Mouse (Mus musculus): ENCODE measurements around the gene N4bp2l1. TPM values are rescaled to one million over a fixed set of nuclear protein-coding genes. Genes with fewer than 3 reads are reported as not detected.

Gene N4bp2l1
- polyA plus RNA-seq, 1 experiment from 2014 or later, result 10.5 TPM

DNA sequence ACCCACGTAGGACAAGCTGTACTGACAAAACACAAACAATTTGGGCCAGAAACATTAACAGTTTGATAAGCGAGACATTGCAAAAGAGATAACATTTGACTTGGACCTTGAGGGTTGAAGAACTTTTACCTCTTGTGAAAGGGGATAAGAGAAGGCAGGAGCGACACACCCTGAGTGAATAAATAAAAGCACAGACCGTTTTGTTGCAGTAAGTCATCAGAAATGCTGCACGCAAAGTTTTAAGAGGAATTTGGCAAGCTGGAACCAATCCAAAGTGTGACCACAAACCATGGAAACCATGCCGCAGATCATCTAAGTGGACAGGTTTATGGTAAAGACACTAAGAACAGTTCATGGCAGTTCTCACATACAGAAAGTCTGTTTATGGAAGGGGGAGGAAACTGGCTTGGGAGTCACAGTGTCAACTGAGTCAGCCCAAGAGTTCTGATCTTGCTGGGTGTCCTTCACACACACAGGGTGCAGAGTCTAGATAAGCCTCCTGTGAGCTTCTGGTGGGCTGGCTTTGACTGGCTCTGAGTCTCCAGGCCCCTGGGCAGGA is 18.3 kb downstream of the N4bp2l1 start:
- H3K27ac ChIP-seq (replicated peaks), result no peak overlapping the region
- H3K36me3 ChIP-seq (ENCODE audit: control insufficient read depth, insufficient read depth, low read length), result no peaks in the 10 kb centered on the region
- no peak for TF ChIP-seq EP300 (optimal IDR thresholded peaks at IDR 0.05)
- TF ChIP-seq CTCF (IDR thresholded peaks at IDR 0.05; ENCODE audit: low read depth), result no peak
- no peak overlapping the region for H3K4me2 ChIP-seq (replicated peaks; ENCODE audit: low read depth)
- peaks cover 4% of the 10 kb centered on the region; the same call in 1 of the 2 replicates for H3K4me1 ChIP-seq (replicated peaks; ENCODE audit: control insufficient read depth, insufficient read depth)
- ATAC-seq (ENCODE audit: low FRiP score, low TSS enrichment), result no peak
- H3K9ac ChIP-seq (ENCODE audit: low read length), result no peak overlapping the region
- no peaks in the 10 kb centered on the region for H3K27me3 ChIP-seq (ENCODE audit: control insufficient read depth, insufficient read depth, low read length)
- no peak overlapping the region for H3K4me3 ChIP-seq (ENCODE audit: low read depth, low read length)
- H3K9me3 ChIP-seq (ENCODE audit: control insufficient read depth, low read length), result no peaks in the 10 kb centered on the region
- DNase-seq (ENCODE audit: low spot score), result no peak
- WGBS, result 35% methylated on average over 6 of the region's 6 CpGs

- Histone ChIP-seq H3K27me3 (ENCODE audit: control insufficient read depth, insufficient read depth, low read length) (no peaks in the 10 kb centered on the region), H3K4me1 (replicated peaks; ENCODE audit: control insufficient read depth, insufficient read depth) (peaks cover 4% of the 10 kb centered on the region; the same call in 1 of the 2 replicates), H3K27ac (replicated peaks) (no peak overlapping the region), H3K4me2 (replicated peaks; ENCODE audit: low read depth) (no peak overlapping the region), H3K4me3 (ENCODE audit: low read depth, low read length) (no peak overlapping the region), H3K9me3 (ENCODE audit: control insufficient read depth, low read length) (no peaks in the 10 kb centered on the region), H3K36me3 (ENCODE audit: control insufficient read depth, insufficient read depth, low read length) (no peaks in the 10 kb centered on the region), H3K9ac (ENCODE audit: low read length) (no peak overlapping the region)
- DNase-seq (ENCODE audit: low spot score), result no peak
- ATAC-seq (ENCODE audit: low FRiP score, low TSS enrichment), result no peak
- WGBS, result 90% methylated on average over 11 of the region's 11 CpGs
- no peak for TF ChIP-seq CTCF (IDR thresholded peaks at IDR 0.05; ENCODE audit: low read depth)
- TF ChIP-seq EP300 (optimal IDR thresholded peaks at IDR 0.05), result no peak
Measured at GRCm38 (mm10) chr5:150576832-150577231, 20.2 kb downstream of the N4bp2l1 start.

GRCm38 (mm10) chr5:150574885-150575284 is 22.1 kb downstream of the N4bp2l1 start:
- H3K9me3 ChIP-seq (ENCODE audit: control insufficient read depth, low read length), result no peaks in the 10 kb centered on the region
- H3K36me3 ChIP-seq (ENCODE audit: control insufficient read depth, insufficient read depth, low read length), result no peaks in the 10 kb centered on the region
- H3K4me2 ChIP-seq (replicated peaks; ENCODE audit: low read depth), result no peak overlapping the region
- DNase-seq (ENCODE audit: low spot score), result no peak
- 46% methylated on average over 5 of the region's 5 CpGs for WGBS
- peak; percentile 18; the same call in 1 of the 2 replicates for ATAC-seq (ENCODE audit: low FRiP score, low TSS enrichment)
- peaks cover 4% of the 10 kb centered on the region; the same call in 1 of the 2 replicates for H3K4me1 ChIP-seq (replicated peaks; ENCODE audit: control insufficient read depth, insufficient read depth)
- no peaks in the 10 kb centered on the region for H3K27me3 ChIP-seq (ENCODE audit: control insufficient read depth, insufficient read depth, low read length)
- no peak overlapping the region for H3K27ac ChIP-seq (replicated peaks)
- no peak for TF ChIP-seq CTCF (IDR thresholded peaks at IDR 0.05; ENCODE audit: low read depth)
- no peak for TF ChIP-seq EP300 (optimal IDR thresholded peaks at IDR 0.05)
- H3K9ac ChIP-seq (ENCODE audit: low read length), result no peak overlapping the region
- H3K4me3 ChIP-seq (ENCODE audit: low read depth, low read length), result no peak overlapping the region

DNA sequence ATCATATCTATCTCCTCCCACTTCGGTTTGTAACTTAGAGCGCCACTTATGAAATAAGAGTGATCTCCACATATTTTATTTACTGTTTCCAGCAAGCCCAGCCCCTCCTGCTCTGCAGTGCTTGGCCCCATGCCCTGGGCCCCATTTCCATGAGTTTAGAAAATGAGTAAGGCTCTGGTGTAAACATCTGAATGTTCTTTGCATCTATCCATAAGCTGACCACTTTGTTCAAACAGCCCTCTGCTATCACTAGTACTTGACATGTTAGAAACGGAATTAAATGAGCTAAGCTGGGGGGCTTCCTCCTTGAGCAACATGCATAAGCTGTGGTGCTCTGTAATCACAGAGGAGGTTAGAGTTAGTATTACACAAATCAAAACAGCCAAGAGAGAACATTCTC is 22.6 kb downstream of the N4bp2l1 start:
- Histone ChIP-seq H3K4me3 (ENCODE audit: low read depth, low read length) (no peak overlapping the region), H3K36me3 (ENCODE audit: control insufficient read depth, insufficient read depth, low read length) (peaks cover under 1% of the 10 kb centered on the region; the same call in 1 of the 2 replicates), H3K4me2 (replicated peaks; ENCODE audit: low read depth) (no peak overlapping the region), H3K27ac (replicated peaks) (no peak overlapping the region), H3K9ac (ENCODE audit: low read length) (no peak overlapping the region), H3K9me3 (ENCODE audit: control insufficient read depth, low read length) (no peaks in the 10 kb centered on the region), H3K4me1 (replicated peaks; ENCODE audit: control insufficient read depth, insufficient read depth) (peaks cover 4% of the 10 kb centered on the region; the same call in 1 of the 2 replicates), H3K27me3 (ENCODE audit: control insufficient read depth, insufficient read depth, low read length) (no peaks in the 10 kb centered on the region)
- DNase-seq (ENCODE audit: low spot score) (no peak), ATAC-seq (ENCODE audit: low FRiP score, low TSS enrichment) (peak; percentile 66; the same call in 1 of the 2 replicates)
- WGBS, result 51% methylated on average over 3 of the region's 3 CpGs
- no peak for TF ChIP-seq EP300 (optimal IDR thresholded peaks at IDR 0.05)
- no peak for TF ChIP-seq CTCF (IDR thresholded peaks at IDR 0.05; ENCODE audit: low read depth)

- Histone ChIP-seq H3K36me3 (ENCODE audit: control insufficient read depth, insufficient read depth, low read length) (peaks cover 10% of the 10 kb centered on the region; the same call in 1 of the 2 replicates), H3K27me3 (ENCODE audit: control insufficient read depth, insufficient read depth, low read length) (no peaks in the 10 kb centered on the region), H3K9ac (ENCODE audit: low read length) (no peak overlapping the region), H3K4me3 (ENCODE audit: low read depth, low read length) (no peak overlapping the region), H3K4me2 (replicated peaks; ENCODE audit: low read depth) (no peak overlapping the region), H3K27ac (replicated peaks) (no peak overlapping the region), H3K9me3 (ENCODE audit: control insufficient read depth, low read length) (no peaks in the 10 kb centered on the region), H3K4me1 (replicated peaks; ENCODE audit: control insufficient read depth, insufficient read depth) (no peaks in the 10 kb centered on the region)
- ATAC-seq (ENCODE audit: low FRiP score, low TSS enrichment) (no peak), DNase-seq (ENCODE audit: low spot score) (no peak)
- WGBS, result 65% methylated on average over 11 of the region's 11 CpGs
- TF ChIP-seq EP300 (optimal IDR thresholded peaks at IDR 0.05) (no peak), CTCF (IDR thresholded peaks at IDR 0.05; ENCODE audit: low read depth) (no peak)
Measured at GRCm38 (mm10) chr5:150570496-150571219, 26.3 kb downstream of the N4bp2l1 start.

- Histone ChIP-seq H3K4me2 (replicated peaks; ENCODE audit: low read depth) (no peak overlapping the region), H3K27me3 (ENCODE audit: control insufficient read depth, insufficient read depth, low read length) (no peaks in the 10 kb centered on the region), H3K27ac (replicated peaks) (no peak overlapping the region), H3K9me3 (ENCODE audit: control insufficient read depth, low read length) (no peaks in the 10 kb centered on the region), H3K9ac (ENCODE audit: low read length) (no peak overlapping the region), H3K36me3 (ENCODE audit: control insufficient read depth, insufficient read depth, low read length) (peaks cover 12% of the 10 kb centered on the region; the same call in 1 of the 2 replicates), H3K4me1 (replicated peaks; ENCODE audit: control insufficient read depth, insufficient read depth) (no peaks in the 10 kb centered on the region), H3K4me3 (ENCODE audit: low read depth, low read length) (no peak overlapping the region)
- no peak for DNase-seq (ENCODE audit: low spot score)
- WGBS, result 88% methylated on average over 5 of the region's 5 CpGs
- TF ChIP-seq EP300 (optimal IDR thresholded peaks at IDR 0.05) (no peak), CTCF (IDR thresholded peaks at IDR 0.05; ENCODE audit: low read depth) (no peak)
- ATAC-seq (ENCODE audit: low FRiP score, low TSS enrichment), result no peak
Measured at GRCm38 (mm10) chr5:150566971-150567370, 30.0 kb downstream of the N4bp2l1 start.
